Mouse (Mus musculus): ENCODE data around the gene Uqcr11. TPM values are rescaled to one million over a fixed set of nuclear protein-coding genes. Genes with fewer than 3 reads are reported as not detected.

The Uqcr11 gene
- polyA plus RNA-seq (2016; fragmentation: Nextera tagmentation; extraction: Ambion mirVana): 436 and 478 TPM in 2 replicates

GRCm38 (mm10) chr10:80406684-80407501, at the start of gene Uqcr11:
Gene Uqcr11 (minus strand): TSS chr10:80406830.
- Histone ChIP-seq H3K9ac (peak within 1 kb of the TSS; percentile 87), H3K36me3 (peaks cover 47% of the 10 kb centered on the region), H3K4me2 (replicated peaks) (peak within 1 kb of the TSS; percentile 81), H3K4me1 (peaks cover 23% of the 10 kb centered on the region), H3K27me3 (replicated peaks) (no peaks in the 10 kb centered on the region), H3K27ac (peak within 1 kb of the TSS; percentile 59), H3K9me3 (no peaks in the 10 kb centered on the region), H3K4me3 (peak within 1 kb of the TSS; percentile 88)
- ATAC-seq (ENCODE audit: low FRiP score, low read depth): peak; percentile 63
- 2% methylated on average over 27 of the region's 27 CpGs for WGBS

GRCm38 (mm10) chr10:80455697-80456096, 49.1 kb upstream of the Uqcr11 start:
- WGBS: 80% methylated on average over 5 of the region's 5 CpGs
- Histone ChIP-seq H3K4me1 (no peaks in the 10 kb centered on the region), H3K4me3 (no peak overlapping the region), H3K9ac (no peak overlapping the region), H3K36me3 (no peaks in the 10 kb centered on the region), H3K4me2 (replicated peaks) (no peak overlapping the region), H3K9me3 (no peaks in the 10 kb centered on the region; the same call in 1 of the 2 replicates), H3K27me3 (replicated peaks) (peaks cover 14% of the 10 kb centered on the region), H3K27ac (no peak overlapping the region)
- ATAC-seq (ENCODE audit: low FRiP score, low read depth): no peak

GRCm38 (mm10) chr10:80454781-80455180, 48.2 kb upstream of the Uqcr11 start:
- H3K4me3 ChIP-seq: no peak overlapping the region
- no peaks in the 10 kb centered on the region; the same call in 1 of the 2 replicates for H3K9me3 ChIP-seq
- H3K9ac ChIP-seq: no peak overlapping the region
- no peaks in the 10 kb centered on the region for H3K4me1 ChIP-seq
- peaks cover 18% of the 10 kb centered on the region for H3K27me3 ChIP-seq (replicated peaks)
- WGBS: 91% methylated on average over 5 of the region's 5 CpGs
- H3K27ac ChIP-seq: no peak overlapping the region
- no peaks in the 10 kb centered on the region for H3K36me3 ChIP-seq
- no peak for ATAC-seq (ENCODE audit: low FRiP score, low read depth)
- no peak overlapping the region for H3K4me2 ChIP-seq (replicated peaks)

GRCm38 (mm10) chr10:80453601-80454000, 47.0 kb upstream of the Uqcr11 start:
- ATAC-seq (ENCODE audit: low FRiP score, low read depth): no peak
- WGBS: 54% methylated on average over 10 of the region's 10 CpGs
- no peak overlapping the region for H3K27ac ChIP-seq

GRCm38 (mm10) chr10:80450599-80450998, 44.0 kb upstream of the Uqcr11 start:
- H3K36me3 ChIP-seq: no peaks in the 10 kb centered on the region
- H3K4me3 ChIP-seq: no peak overlapping the region
- 5% methylated on average over 6 of the region's 6 CpGs for WGBS
- ATAC-seq (ENCODE audit: low FRiP score, low read depth): no peak
- H3K9ac ChIP-seq: no peak overlapping the region
- H3K4me1 ChIP-seq: no peaks in the 10 kb centered on the region
- H3K4me2 ChIP-seq (replicated peaks): no peak overlapping the region
- peaks cover 32% of the 10 kb centered on the region for H3K27me3 ChIP-seq (replicated peaks)
- no peaks in the 10 kb centered on the region; the same call in 1 of the 2 replicates for H3K9me3 ChIP-seq
- no peak overlapping the region for H3K27ac ChIP-seq

More at GRCm38 (mm10) chr10:80453601-80454000, 47.0 kb upstream of the Uqcr11 start:
- Histone ChIP-seq H3K4me2 (replicated peaks) (no peak overlapping the region), H3K27me3 (replicated peaks) (peaks cover 15% of the 10 kb centered on the region), H3K4me1 (no peaks in the 10 kb centered on the region), H3K9ac (no peak overlapping the region), H3K36me3 (no peaks in the 10 kb centered on the region), H3K9me3 (no peaks in the 10 kb centered on the region; the same call in 1 of the 2 replicates), H3K4me3 (no peak overlapping the region)

- Histone ChIP-seq H3K27me3 (replicated peaks) (peaks cover 44% of the 10 kb centered on the region), H3K36me3 (no peaks in the 10 kb centered on the region), H3K9me3 (no peaks in the 10 kb centered on the region), H3K9ac (no peak overlapping the region), H3K4me3 (no peak overlapping the region), H3K27ac (no peak overlapping the region), H3K4me1 (peaks cover 7% of the 10 kb centered on the region; the same call in 1 of the 2 replicates), H3K4me2 (replicated peaks) (peak overlapping the region; percentile 41)
- peak; percentile 51 for ATAC-seq (ENCODE audit: low FRiP score, low read depth)
- 7% methylated on average over 26 of the region's 26 CpGs for WGBS
Measured at GRCm38 (mm10) chr10:80445898-80446601, 39.4 kb upstream of the Uqcr11 start.

- no peak overlapping the region for H3K4me3 ChIP-seq
- WGBS: 18% methylated on average over 1 of the region's 1 CpGs
- H3K4me1 ChIP-seq: peaks cover 7% of the 10 kb centered on the region; the same call in 1 of the 2 replicates
- no peaks in the 10 kb centered on the region for H3K36me3 ChIP-seq
- no peak overlapping the region for H3K27ac ChIP-seq
- 0 out of 2 replicates have a peak overlapping the region, but pooled peaks have one; percentile 8 for H3K9ac ChIP-seq
- H3K4me2 ChIP-seq (replicated peaks): no peak overlapping the region
- peaks cover 37% of the 10 kb centered on the region for H3K27me3 ChIP-seq (replicated peaks)
- no peaks in the 10 kb centered on the region for H3K9me3 ChIP-seq
- ATAC-seq (ENCODE audit: low FRiP score, low read depth): no peak
Measured at GRCm38 (mm10) chr10:80445052-80445451, 38.4 kb upstream of the Uqcr11 start.

GRCm38 (mm10) chr10:80444339-80445045, 37.9 kb upstream of the Uqcr11 start:
- Histone ChIP-seq H3K27me3 (replicated peaks) (peaks cover 37% of the 10 kb centered on the region), H3K36me3 (no peaks in the 10 kb centered on the region), H3K4me3 (no peak overlapping the region), H3K9me3 (no peaks in the 10 kb centered on the region), H3K4me1 (peaks cover 7% of the 10 kb centered on the region; the same call in 1 of the 2 replicates), H3K4me2 (replicated peaks) (no peak overlapping the region), H3K9ac (peak overlapping the region; percentile 9; the same call in 1 of the 2 replicates), H3K27ac (no peak overlapping the region)
- no peak for ATAC-seq (ENCODE audit: low FRiP score, low read depth)
- 54% methylated on average over 5 of the region's 5 CpGs for WGBS

GRCm38 (mm10) chr10:80443575-80444278, 37.1 kb upstream of the Uqcr11 start:
- H3K4me3 ChIP-seq: no peak overlapping the region
- H3K36me3 ChIP-seq: no peaks in the 10 kb centered on the region
- H3K27me3 ChIP-seq (replicated peaks): peaks cover 35% of the 10 kb centered on the region
- H3K9me3 ChIP-seq: no peaks in the 10 kb centered on the region
- no peak for ATAC-seq (ENCODE audit: low FRiP score, low read depth)
- H3K4me1 ChIP-seq: peaks cover 7% of the 10 kb centered on the region; the same call in 1 of the 2 replicates
- 81% methylated on average over 7 of the region's 8 CpGs for WGBS
- H3K27ac ChIP-seq: no peak overlapping the region
- peak overlapping the region; percentile 13; the same call in 1 of the 2 replicates for H3K9ac ChIP-seq
- no peak overlapping the region for H3K4me2 ChIP-seq (replicated peaks)

GRCm38 (mm10) chr10:80442989-80443388, 36.4 kb upstream of the Uqcr11 start:
- Histone ChIP-seq H3K4me1 (peaks cover 7% of the 10 kb centered on the region; the same call in 1 of the 2 replicates), H3K9me3 (no peaks in the 10 kb centered on the region), H3K36me3 (no peaks in the 10 kb centered on the region), H3K27ac (no peak overlapping the region), H3K4me3 (no peak overlapping the region), H3K9ac (0 out of 2 replicates have a peak overlapping the region, but pooled peaks have one; percentile 13), H3K27me3 (replicated peaks) (peaks cover 31% of the 10 kb centered on the region), H3K4me2 (replicated peaks) (no peak overlapping the region)
- 67% methylated on average over 2 of the region's 2 CpGs for whole genome bisulfite sequencing
- ATAC-seq (ENCODE audit: low FRiP score, low read depth): no peak

- no peaks in the 10 kb centered on the region for H3K36me3 ChIP-seq
- H3K9ac ChIP-seq: no peak overlapping the region
- no peak overlapping the region for H3K4me3 ChIP-seq
- no peak overlapping the region for H3K4me2 ChIP-seq (replicated peaks)
- peaks cover 22% of the 10 kb centered on the region for H3K27me3 ChIP-seq (replicated peaks)
- WGBS: 60% methylated on average over 8 of the region's 8 CpGs
- peaks cover 7% of the 10 kb centered on the region; the same call in 1 of the 2 replicates for H3K4me1 ChIP-seq
- no peak overlapping the region for H3K27ac ChIP-seq
- no peak for ATAC-seq (ENCODE audit: low FRiP score, low read depth)
- no peaks in the 10 kb centered on the region for H3K9me3 ChIP-seq
Measured at GRCm38 (mm10) chr10:80441598-80441997, 35.0 kb upstream of the Uqcr11 start.
